In the genomic region with DNA sequence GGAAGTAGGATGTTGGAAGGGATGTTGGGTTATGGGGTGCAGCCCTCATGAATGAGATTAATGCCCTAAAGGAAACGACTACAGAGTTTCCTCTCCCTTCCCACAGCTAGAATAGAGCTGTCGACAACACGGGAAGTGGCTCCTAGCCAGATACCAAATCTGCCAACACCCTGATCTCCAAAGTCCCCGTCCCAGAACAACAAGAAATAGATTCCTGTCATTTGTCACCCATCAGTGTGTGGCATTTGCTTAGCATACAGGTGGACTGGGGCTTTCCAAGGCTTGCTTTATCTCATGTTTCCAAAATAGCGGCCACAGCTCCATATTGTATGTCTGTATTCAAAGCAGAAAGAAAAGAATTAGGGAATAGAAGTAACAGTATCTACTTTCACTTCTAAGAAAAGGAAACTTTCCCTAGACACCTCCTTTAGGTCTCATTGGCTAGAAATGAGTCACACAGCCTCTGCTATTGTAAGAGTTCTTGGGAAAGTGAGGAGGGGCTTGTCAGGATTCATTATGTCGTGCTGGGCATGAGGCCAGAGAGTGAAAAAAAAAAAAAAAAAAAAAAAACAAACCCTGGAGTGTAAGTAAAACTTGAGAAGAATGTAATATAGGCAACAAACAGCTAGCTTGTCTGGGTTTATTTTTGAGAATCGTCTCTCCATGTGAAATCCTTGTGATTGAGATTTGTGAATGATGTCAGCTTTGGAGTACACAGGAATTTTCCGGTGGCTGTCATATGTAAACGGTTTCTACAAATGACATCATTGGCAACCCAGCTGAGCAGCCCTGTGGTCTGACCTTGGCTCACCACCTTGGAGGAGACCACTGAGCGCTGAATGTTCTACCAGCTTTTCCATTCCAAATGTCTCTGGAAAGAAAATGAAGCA, we compare ENCODE assay signal across 7 mouse cellular contexts.
A peak's percentile ranks its signal among the peaks of the same experiment; 100 is the strongest.
DNase-seq lines count a peak whose midpoint lies in the region; ATAC-seq and TF ChIP-seq lines count a peak whose summit lies in the region.

No protein-coding gene starts in this region.

- no peaks in the 10 kb centered on the region for H3K36me3 ChIP-seq in hindbrain, embryonic 15.5 days
- H3K36me3 ChIP-seq in lung, postnatal 0 days (ENCODE audit: insufficient read depth, low read length) = no peaks in the 10 kb centered on the region

- peak; percentile 59 for ATAC-seq in Patski
- peak; percentile 75 for ATAC-seq in hindbrain, embryonic 15.5 days (ENCODE audit: low FRiP score, low read depth)
- ATAC-seq in lung, postnatal 0 days = peak; percentile 90

- CTCF ChIA-PET in Patski (lab: Charles Lee) = interaction anchor here (1.3 kb wide), 1 partner anchor 244 kb away, joined by 3 read pairs; no protein-coding TSS in a partner anchor

- in situ Hi-C loops in Patski (cut with MboI; ENCODE audit: low pct_unique_long_range_greater_than_20kb) = no loop called here

- H3K27me3 ChIP-seq in Patski = no peaks in the 10 kb centered on the region
- no peaks in the 10 kb centered on the region for H3K27me3 ChIP-seq in hindbrain, embryonic 15.5 days
- no peaks in the 10 kb centered on the region for H3K27me3 ChIP-seq in lung, postnatal 0 days (replicated peaks; ENCODE audit: insufficient read depth, low read length)

- peak; percentile 79 for TF ChIP-seq EP300 in lung, postnatal 0 days (IDR thresholded peaks at IDR 0.05)

- H3K4me3 ChIP-seq in hindbrain, embryonic 15.5 days = no peak overlapping the region
- H3K4me3 ChIP-seq in lung, postnatal 0 days (ENCODE audit: low read depth, low read length) = peak overlapping the region; percentile 12; the same call in 1 of the 2 replicates

- H3K27ac ChIP-seq in hindbrain, embryonic 15.5 days (replicated peaks) = peak overlapping the region; percentile 69
- peak overlapping the region; percentile 82 for H3K27ac ChIP-seq in lung, postnatal 0 days (ENCODE audit: low read length)

- TF ChIP-seq CTCF in Patski (IDR thresholded peaks at IDR 0.05) = no peak
- no peak for TF ChIP-seq CTCF in lung, postnatal 0 days (IDR thresholded peaks at IDR 0.05)

- DNase-seq in Patski (ENCODE audit: low read depth, low spot score) = peak; percentile 53
- peak; percentile 72 for DNase-seq in fibroblast of lung, adult 2 months (ENCODE audit: low read depth)
- peak; percentile 91 for DNase-seq in lung, postnatal 0 days (ENCODE audit: low spot score)
- no peak for DNase-seq in layer of hippocampus, adult 8-10 months (ENCODE audit: low spot score in 2 of 2)
- no peak for DNase-seq in T-cell, adult 2 months (ENCODE audit: low spot score)
- DNase-seq in embryo, embryonic 10.5 days (ENCODE audit: low spot score) = no peak

- H3K4me2 ChIP-seq in hindbrain, embryonic 15.5 days = peak overlapping the region; percentile 5; the same call in 1 of the 2 replicates
- peak overlapping the region; percentile 44 for H3K4me2 ChIP-seq in lung, postnatal 0 days (replicated peaks; ENCODE audit: low read depth, low read length)

- WGBS in hindbrain, embryonic 15.5 days = 31% methylated on average over 10 of the region's 10 CpGs
- WGBS in lung, postnatal 0 days = 28% methylated on average over 10 of the region's 10 CpGs

- POLR2A ChIA-PET in Patski (lab: Charles Lee) = interaction anchor here (0.7 kb wide), 1 partner anchor 255 kb away, joined by 9 read pairs; no protein-coding TSS in a partner anchor

- no peaks in the 10 kb centered on the region for H3K9me3 ChIP-seq in hindbrain, embryonic 15.5 days
- H3K9me3 ChIP-seq in lung, postnatal 0 days (ENCODE audit: low read length) = no peaks in the 10 kb centered on the region

- H3K4me1 ChIP-seq in hindbrain, embryonic 15.5 days (replicated peaks) = peaks cover 6% of the 10 kb centered on the region
- peaks cover 11% of the 10 kb centered on the region; the same call in 1 of the 2 replicates for H3K4me1 ChIP-seq in lung, postnatal 0 days (ENCODE audit: insufficient read depth, low read depth, low read length)

- no peak overlapping the region for H3K9ac ChIP-seq in hindbrain, embryonic 15.5 days
- 0 out of 2 replicates have a peak overlapping the region, but pooled peaks have one; percentile 16 for H3K9ac ChIP-seq in lung, postnatal 0 days (replicated peaks; ENCODE audit: low read depth)

Comparison
In these comparisons a context has a peak if more than half of its experiments do, and no peak if none do; other contexts are left out.
1. DNase-seq: peak in Patski (single experiment), fibroblast of lung, adult 2 months (single experiment) and lung, postnatal 0 days (single experiment); none in layer of hippocampus, adult 8-10 months (0 of 2), T-cell, adult 2 months (single experiment) and embryo, embryonic 10.5 days (single experiment).
2. Peak in every context shown above with its lines, with median percentiles within 50 percentile points of each other: ATAC-seq.